Mouse (Mus musculus) bone marrow, adult 2 months (tissue): Measurements from ENCODE around the gene Gm1979.
"Not testable (repeated sequence)": the region's sequence is repeated elsewhere in the genome, so short reads cannot be mapped to it uniquely, and the experiment has no call there.

ENCODE experiments used
- CTCF ChIP-seq: fragments of 200-500 bp; IDR thresholded peaks from 2 replicates; pipeline ENCODE4 v1.5.1; 2011; ENCODE audit warnings: low read length, control low read depth; ENCODE audit not compliant: control insufficient read depth, insufficient read depth
- POLR2A ChIP-seq: fragments of 200-500 bp; IDR thresholded peaks from 2 replicates; pipeline ENCODE4 v1.6.1; 2011; ENCODE audit warnings: low read depth, mild to moderate bottlenecking, control low read depth, low read length, borderline replicate concordance; ENCODE audit not compliant: control insufficient read depth

GRCm38 (mm10) chr5:26039458-26039857, 34.9 kb upstream of the Gm1979 start, which contains the start of gene Speer4a:
- TF ChIP-seq POLR2A, CTCF: not testable (repeated sequence)
